Mouse (Mus musculus) bone marrow macrophage, adult 2 months (primary cell): ENCODE measurements around the gene Nppb. TPM values are rescaled to one million over a fixed set of nuclear protein-coding genes. Genes with fewer than 3 reads are reported as not detected.

Source experiments
- H3K27ac ChIP-seq: 2 replicates; pipeline ENCODE4 v1.5.1; 2012; ENCODE audit warnings: low read depth, low read length; ENCODE audit not compliant: insufficient read depth
- H3K4me1 ChIP-seq: 2 replicates; pipeline ENCODE4 v1.6.1; 2012; ENCODE audit warnings: low read length; ENCODE audit not compliant: control insufficient read depth, insufficient read depth
- H3K4me3 ChIP-seq: 2 replicates; pipeline ENCODE4 v1.5.1; 2012; ENCODE audit warnings: mild to moderate bottlenecking, low read length, moderate library complexity; ENCODE audit not compliant: insufficient read depth
- CTCF ChIP-seq: IDR thresholded peaks from 2 replicates; pipeline ENCODE4 v1.5.1; 2012; ENCODE audit warnings: low read depth, mild to moderate bottlenecking, low read length, moderate library complexity
- POLR2A ChIP-seq: IDR thresholded peaks from 2 replicates; pipeline ENCODE4 v1.6.1; 2012; ENCODE audit warnings: mild to moderate bottlenecking, low read depth, low read length, borderline replicate concordance
- polyA plus RNA-seq: library from polyadenylated mRNA; stranded (reverse); fragments of >200 nt; gene quantifications from 2 replicates; pipeline ENCODE4 v1.2.4, GENCODE M21; 2012; ENCODE audit not compliant: missing spikeins, insufficient read depth, insufficient read length

The Nppb gene
- polyA plus RNA-seq, 1 experiment: not detected

GRCm38 (mm10) chr4:148001866-148002265, 16.3 kb downstream of the Nppb start:
- Histone ChIP-seq H3K4me3 (no peak overlapping the region), H3K4me1 (no peaks in the 10 kb centered on the region), H3K27ac (no peak overlapping the region)
- TF ChIP-seq POLR2A: no peak
- no peak for TF ChIP-seq CTCF

GRCm38 (mm10) chr4:148004361-148004760, 18.8 kb downstream of the Nppb start:
- no peak overlapping the region for H3K27ac ChIP-seq
- no peak overlapping the region for H3K4me3 ChIP-seq
- H3K4me1 ChIP-seq: no peaks in the 10 kb centered on the region
- TF ChIP-seq CTCF (no peak), POLR2A (no peak)

- no peak overlapping the region for H3K4me3 ChIP-seq
- no peak for TF ChIP-seq CTCF
- no peak for TF ChIP-seq POLR2A
Observed at GRCm38 (mm10) chr4:148008412-148008811, 22.8 kb downstream of the Nppb start.

GRCm38 (mm10) chr4:148009641-148010040, 24.1 kb downstream of the Nppb start:
- H3K4me1 ChIP-seq: no peaks in the 10 kb centered on the region
- no peak overlapping the region for H3K27ac ChIP-seq
- H3K4me3 ChIP-seq: no peak overlapping the region
- TF ChIP-seq CTCF (no peak), POLR2A (no peak)

More at GRCm38 (mm10) chr4:148008412-148008811, 22.8 kb downstream of the Nppb start:
- Histone ChIP-seq H3K27ac (no peak overlapping the region), H3K4me1 (no peaks in the 10 kb centered on the region)

- TF ChIP-seq CTCF (no peak), POLR2A (no peak)
- Histone ChIP-seq H3K4me1 (no peaks in the 10 kb centered on the region), H3K27ac (no peak overlapping the region), H3K4me3 (no peak overlapping the region)
Observed at GRCm38 (mm10) chr4:148011332-148011731, 25.7 kb downstream of the Nppb start.

GRCm38 (mm10) chr4:148012216-148012615, 26.6 kb downstream of the Nppb start:
- TF ChIP-seq POLR2A (no peak), CTCF (no peak)
- Histone ChIP-seq H3K27ac (no peak overlapping the region), H3K4me1 (no peaks in the 10 kb centered on the region), H3K4me3 (no peak overlapping the region)

GRCm38 (mm10) chr4:148015418-148015817, 29.8 kb downstream of the Nppb start:
- Histone ChIP-seq H3K4me1 (no peaks in the 10 kb centered on the region), H3K4me3 (no peak overlapping the region), H3K27ac (no peak overlapping the region)
- no peak for TF ChIP-seq CTCF
- TF ChIP-seq POLR2A: no peak

GRCm38 (mm10) chr4:148016981-148017380, 31.4 kb downstream of the Nppb start:
- Histone ChIP-seq H3K27ac (no peak overlapping the region), H3K4me3 (no peak overlapping the region), H3K4me1 (no peaks in the 10 kb centered on the region)
- no peak for TF ChIP-seq CTCF
- no peak for TF ChIP-seq POLR2A

GRCm38 (mm10) chr4:148018410-148018809, 32.8 kb downstream of the Nppb start:
- Histone ChIP-seq H3K4me1 (no peaks in the 10 kb centered on the region), H3K4me3 (no peak overlapping the region), H3K27ac (no peak overlapping the region)
- TF ChIP-seq POLR2A (no peak), CTCF (no peak)

GRCm38 (mm10) chr4:148024003-148024402, 38.4 kb downstream of the Nppb start:
- H3K4me3 ChIP-seq: no peak overlapping the region
- no peak overlapping the region for H3K27ac ChIP-seq
- TF ChIP-seq CTCF: no peak
- no peak for TF ChIP-seq POLR2A
- H3K4me1 ChIP-seq: no peaks in the 10 kb centered on the region

GRCm38 (mm10) chr4:148029297-148029696, 43.7 kb downstream of the Nppb start:
- H3K4me3 ChIP-seq: no peak overlapping the region
- no peak overlapping the region for H3K27ac ChIP-seq
- TF ChIP-seq CTCF (no peak), POLR2A (no peak)
- H3K4me1 ChIP-seq: peaks cover 2% of the 10 kb centered on the region; the same call in 1 of the 2 replicates
